Mouse (Mus musculus): ENCODE measurements around the gene Slc27a2.
"Not testable (repeated sequence)": the region's sequence is repeated elsewhere in the genome, so short reads cannot be mapped to it uniquely, and the experiment has no call there.

Slc27a2 gene

GRCm38 (mm10) chr2:126606061-126606687, 54.0 kb downstream of the Slc27a2 start:
- DNase-seq (ENCODE audit: low spot score in 2 of 2), result no peak

DNA sequence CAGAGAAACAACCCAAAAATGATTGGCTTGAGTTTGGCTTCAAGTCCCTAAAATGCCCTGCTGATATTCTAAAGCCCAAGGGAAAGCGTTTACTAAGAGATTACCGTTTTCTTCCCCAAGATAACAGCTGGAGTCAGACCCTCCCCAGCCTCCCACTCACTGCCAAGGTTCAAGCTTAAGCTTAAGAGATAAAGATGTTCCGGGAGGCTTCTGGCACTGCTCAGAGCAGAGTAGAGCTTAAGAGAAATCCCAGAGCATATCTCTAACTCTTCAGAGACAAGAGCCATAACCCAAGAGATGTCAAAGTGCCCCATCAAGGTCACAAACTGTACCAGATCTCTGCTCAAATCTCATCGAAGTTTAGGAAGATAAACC, 54.5 kb downstream of the Slc27a2 start:
- DNase-seq (ENCODE audit: low spot score in 2 of 2), result no peak

DNA sequence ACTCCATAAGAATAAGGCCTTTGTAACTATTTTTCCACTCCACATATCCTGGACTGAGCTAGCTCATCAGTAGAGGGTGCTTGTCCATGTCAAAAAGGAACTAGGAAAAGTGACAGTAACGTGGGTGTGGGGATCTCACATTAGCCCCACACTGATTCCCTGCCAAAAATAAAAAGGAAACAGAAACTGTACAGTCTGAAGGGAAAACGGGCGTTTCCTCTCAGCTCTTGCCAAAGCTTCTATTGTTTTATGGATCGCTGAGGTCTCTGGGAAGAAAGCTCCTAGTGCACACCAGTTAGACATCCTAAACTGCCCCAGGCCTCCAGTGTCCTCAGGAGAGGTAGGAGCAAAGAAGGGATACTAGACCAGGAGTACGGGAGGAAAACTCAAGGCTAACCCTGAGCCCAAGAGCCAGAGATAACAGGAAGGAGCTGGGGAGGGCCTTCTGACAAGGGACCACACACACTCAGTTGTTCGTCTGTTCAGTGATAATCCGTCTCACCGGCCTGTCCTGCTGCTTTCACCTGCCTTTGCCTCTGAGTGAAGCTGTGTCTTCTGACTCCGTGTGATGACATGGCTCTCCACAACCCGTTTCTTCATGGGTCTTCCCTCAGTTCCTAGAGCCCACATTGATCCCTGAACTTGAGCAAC, 55.5 kb downstream of the Slc27a2 start:
- no peak for DNase-seq (ENCODE audit: low spot score in 2 of 2)

- DNase-seq (ENCODE audit: low spot score in 2 of 2), result not testable (repeated sequence)
These were observed 57.4 kb downstream of the Slc27a2 start for GRCm38 (mm10) chr2:126609600-126609999.

DNA sequence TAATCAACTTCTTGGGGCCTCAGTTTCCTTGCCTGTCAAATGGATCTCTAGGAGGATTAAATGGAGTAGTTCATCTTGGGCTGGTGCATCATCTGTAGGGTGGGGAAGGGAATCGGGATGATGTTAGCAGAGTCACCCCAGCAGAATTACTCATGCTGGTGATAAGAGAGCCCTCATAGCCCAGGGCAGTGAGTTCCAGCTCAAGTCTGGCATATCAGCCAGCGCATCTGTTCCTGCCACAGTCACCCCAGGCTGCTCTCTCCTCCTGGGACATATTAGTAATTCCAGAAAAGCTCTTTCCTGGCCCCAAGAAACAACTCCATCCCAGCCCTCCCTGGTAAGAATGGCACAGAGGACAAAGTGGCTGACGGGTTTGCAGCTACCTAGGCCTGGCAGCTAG, 63.1 kb downstream of the Slc27a2 start:
- no peak for DNase-seq (ENCODE audit: low spot score in 2 of 2)

GRCm38 (mm10) chr2:126618470-126619179, 66.4 kb downstream of the Slc27a2 start:
- no peak for DNase-seq (ENCODE audit: low spot score in 2 of 2)

DNA sequence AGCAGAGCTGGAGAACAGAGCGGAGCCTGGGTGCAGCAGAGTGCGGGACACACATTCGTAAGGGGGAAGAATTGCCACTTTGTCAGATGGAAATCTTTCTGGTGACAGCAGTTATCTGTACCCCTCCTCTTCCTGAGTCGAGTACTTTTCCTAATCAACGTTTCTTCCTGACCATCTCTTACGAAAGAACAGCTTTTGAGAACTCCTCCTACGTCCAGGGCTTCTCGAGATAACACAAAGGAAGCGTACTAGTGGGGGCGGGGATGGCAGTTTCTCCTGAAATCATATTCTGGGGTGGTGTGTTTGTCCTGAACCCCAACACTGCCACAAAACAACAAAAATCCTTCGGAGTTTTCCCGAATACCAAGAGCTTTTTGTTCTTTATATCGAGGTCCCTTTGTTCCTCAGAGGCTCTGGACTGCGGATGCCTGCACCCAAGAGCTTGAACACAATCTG, 67.1 kb downstream of the Slc27a2 start, which contains the start of gene Hdc:
Hdc (minus strand) TSS at position 51 of the 456 bp plus-strand sequence.
- DNase-seq (ENCODE audit: low spot score in 2 of 2), result no peak

- no peak for DNase-seq (ENCODE audit: low spot score in 2 of 2)
These were observed 70.2 kb downstream of the Slc27a2 start for GRCm38 (mm10) chr2:126622455-126622854.

DNA sequence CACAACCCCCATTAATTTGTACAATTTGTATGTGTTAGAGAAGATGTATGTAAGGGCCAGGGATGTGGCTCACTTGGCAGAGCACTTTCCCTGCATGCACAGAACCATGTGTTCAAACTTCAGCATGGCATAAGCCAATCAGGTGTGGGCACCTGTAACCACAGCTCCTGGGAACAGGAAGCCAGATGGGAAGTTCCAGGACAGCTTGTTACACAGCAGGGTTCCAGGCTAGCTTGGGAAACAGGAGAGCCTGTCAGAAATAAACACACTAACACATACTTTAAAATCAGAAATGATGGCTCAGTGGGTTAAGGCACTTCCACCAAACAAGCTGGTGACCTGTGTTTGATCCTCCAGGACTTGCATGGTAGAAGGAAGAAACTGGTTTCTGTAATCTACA, 70.9 kb downstream of the Slc27a2 start:
- no peak for DNase-seq (ENCODE audit: low spot score in 2 of 2)

- DNase-seq (ENCODE audit: low spot score in 2 of 2), result no peak
These were observed 76.3 kb downstream of the Slc27a2 start for GRCm38 (mm10) chr2:126628455-126628995.

- no peak for DNase-seq (ENCODE audit: low spot score in 2 of 2)
These were observed 81.0 kb downstream of the Slc27a2 start for GRCm38 (mm10) chr2:126633165-126633564.

GRCm38 (mm10) chr2:126635939-126636823, 84.0 kb downstream of the Slc27a2 start:
- no peak for DNase-seq (ENCODE audit: low spot score in 2 of 2)
